Mouse (Mus musculus) embryonic facial prominence, embryonic 12.5 days (tissue): ENCODE data around the gene Zbtb9. TPM values are rescaled to one million over a fixed set of nuclear protein-coding genes. Genes with fewer than 3 reads are reported as not detected.

ENCODE experiments used
- ATAC-seq: fragments of 200-750 bp; cut with Nextera tagmentation; 2 replicates; pipeline ENCODE4 v1.8.0; 2017; ENCODE audit not compliant: insufficient number of reproducible peaks, insufficient read depth, low FRiP score, low TSS enrichment
- H3K27ac ChIP-seq: fragments of 300-500 bp; sonication (generic); 2 replicates; pipeline ENCODE4 v1.5.1; 2016; ENCODE audit warnings: mild to moderate bottlenecking
- H3K27me3 ChIP-seq: fragments of 300-500 bp; sonication (generic); 2 replicates; pipeline ENCODE4 v1.6.1; 2016; ENCODE audit warnings: mild to moderate bottlenecking, moderate library complexity
- H3K36me3 ChIP-seq: fragments of 300-500 bp; sonication (generic); 2 replicates; pipeline ENCODE4 v1.6.1; 2016; ENCODE audit warnings: mild to moderate bottlenecking
- H3K4me1 ChIP-seq: fragments of 300-500 bp; sonication (generic); 2 replicates; pipeline ENCODE4 v1.6.1; 2016
- H3K4me2 ChIP-seq: fragments of 300-500 bp; sonication (generic); replicated peaks from 2 replicates; pipeline ENCODE4 v1.6.1; 2016; ENCODE audit warnings: mild to moderate bottlenecking, moderate library complexity
- H3K4me3 ChIP-seq: fragments of 300-500 bp; sonication (generic); 2 replicates; pipeline ENCODE4 v1.5.1; 2016; ENCODE audit warnings: mild to moderate bottlenecking
- H3K9ac ChIP-seq: fragments of 300-500 bp; sonication (generic); 2 replicates; pipeline ENCODE4 v1.6.1; 2016; ENCODE audit warnings: mild to moderate bottlenecking, moderate library complexity
- H3K9me3 ChIP-seq: fragments of 300-500 bp; sonication (generic); 2 replicates; pipeline ENCODE4 v1.6.1; 2016; ENCODE audit warnings: mild to moderate bottlenecking, moderate library complexity
- WGBS: fragments of 180-500 bp; shearing (Covaris S2); methylation state at CpG from one replicate; pipeline ENCODE4 v1.1.7; 2016; 5-methylcytosine and 5-hydroxymethylcytosine counted together
- polyA plus RNA-seq: library from polyadenylated mRNA; unstranded; fragments of >200 nt; fragmentation: Nextera tagmentation; extraction: Ambion mirVana; gene quantifications from 2 replicates; pipeline ENCODE4 v1.2.1, GENCODE M21; 2016

Gene Zbtb9
- polyA plus RNA-seq, 1 experiment from 2014 or later, result 17.1 TPM

DNA sequence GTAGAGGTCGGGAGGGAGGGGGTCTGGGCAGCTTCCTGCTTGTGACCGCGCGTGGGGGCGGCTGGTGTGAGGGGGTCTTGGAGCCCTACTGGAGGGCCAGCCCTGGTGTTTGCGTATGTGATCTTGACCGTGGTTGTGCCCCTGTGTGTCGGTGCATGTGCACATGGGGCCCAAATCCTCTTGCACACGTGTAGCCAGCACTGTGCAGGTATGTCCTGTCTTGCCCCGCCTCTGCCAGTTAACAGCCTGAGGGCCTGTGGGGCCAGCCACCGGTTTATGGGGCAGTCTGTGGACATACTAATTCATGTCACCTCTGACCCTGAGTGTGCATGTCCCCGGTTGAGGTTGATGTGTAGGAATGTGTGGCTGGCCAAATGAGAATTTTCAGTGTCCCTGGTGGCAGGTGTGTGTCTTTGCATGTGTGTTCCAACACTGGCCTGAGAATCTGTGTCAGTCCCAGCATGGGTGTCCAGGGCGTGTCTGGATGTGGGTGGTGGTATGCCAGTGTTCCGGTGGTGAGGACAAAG lies 23.9 kb upstream of the Zbtb9 start:
- peaks cover 75% of the 10 kb centered on the region for H3K4me1 ChIP-seq
- no peak for ATAC-seq
- peak overlapping the region; percentile 88 for H3K4me3 ChIP-seq
- H3K9ac ChIP-seq, result peak overlapping the region; percentile 88
- H3K9me3 ChIP-seq, result no peaks in the 10 kb centered on the region
- peak overlapping the region; percentile 80 for H3K27ac ChIP-seq
- 7% methylated on average over 13 of the region's 14 CpGs for WGBS
- no peaks in the 10 kb centered on the region for H3K27me3 ChIP-seq
- H3K36me3 ChIP-seq, result 0 out of 2 replicates have a peak, but pooled peaks cover 2% of the 10 kb centered on the region
- H3K4me2 ChIP-seq, result peak overlapping the region; percentile 98

DNA sequence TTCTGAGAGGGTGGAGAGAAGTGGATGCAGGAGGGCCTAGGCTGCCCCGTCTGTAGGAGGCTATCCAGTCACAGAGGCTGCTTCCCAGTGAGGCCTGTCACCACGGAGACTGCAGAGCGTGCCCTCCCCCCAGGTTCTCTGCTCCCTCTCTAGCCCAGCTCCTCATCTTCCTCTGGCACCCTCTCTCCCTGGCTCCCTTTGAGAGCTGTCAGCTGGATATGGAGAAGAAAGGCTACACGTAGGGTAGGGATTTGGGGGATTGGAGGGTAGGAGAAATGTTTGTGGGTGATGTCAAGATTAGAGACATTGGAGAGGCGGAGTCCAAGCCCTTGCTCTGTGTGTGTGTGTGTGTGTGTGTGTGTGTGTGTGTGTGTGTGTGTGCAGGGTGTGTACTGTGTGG lies 23.1 kb upstream of the Zbtb9 start:
- peaks cover 5% of the 10 kb centered on the region; the same call in 1 of the 2 replicates for H3K36me3 ChIP-seq
- H3K9ac ChIP-seq, result peak overlapping the region; percentile 42; the same call in 1 of the 2 replicates
- peak overlapping the region; percentile 98 for H3K4me2 ChIP-seq
- ATAC-seq, result no peak
- H3K4me1 ChIP-seq, result peaks cover 75% of the 10 kb centered on the region
- H3K4me3 ChIP-seq, result peak overlapping the region; percentile 88; the same call in 1 of the 2 replicates
- H3K27me3 ChIP-seq, result no peaks in the 10 kb centered on the region
- H3K27ac ChIP-seq, result peak overlapping the region; percentile 43; the same call in 1 of the 2 replicates
- H3K9me3 ChIP-seq, result no peaks in the 10 kb centered on the region
- WGBS, result 38% methylated on average over 5 of the region's 5 CpGs

GRCm38 (mm10) chr17:26950560-26951288 lies 22.2 kb upstream of the Zbtb9 start:
- Histone ChIP-seq H3K27me3 (no peaks in the 10 kb centered on the region), H3K4me2 (peak overlapping the region; percentile 91), H3K9me3 (no peaks in the 10 kb centered on the region), H3K36me3 (peaks cover 12% of the 10 kb centered on the region; the same call in 1 of the 2 replicates), H3K4me3 (peak overlapping the region; percentile 37), H3K4me1 (peaks cover 70% of the 10 kb centered on the region), H3K27ac (peak overlapping the region; percentile 72), H3K9ac (peak overlapping the region; percentile 49; the same call in 1 of the 2 replicates)
- ATAC-seq, result no peak
- 24% methylated on average over 7 of the region's 7 CpGs for WGBS

DNA sequence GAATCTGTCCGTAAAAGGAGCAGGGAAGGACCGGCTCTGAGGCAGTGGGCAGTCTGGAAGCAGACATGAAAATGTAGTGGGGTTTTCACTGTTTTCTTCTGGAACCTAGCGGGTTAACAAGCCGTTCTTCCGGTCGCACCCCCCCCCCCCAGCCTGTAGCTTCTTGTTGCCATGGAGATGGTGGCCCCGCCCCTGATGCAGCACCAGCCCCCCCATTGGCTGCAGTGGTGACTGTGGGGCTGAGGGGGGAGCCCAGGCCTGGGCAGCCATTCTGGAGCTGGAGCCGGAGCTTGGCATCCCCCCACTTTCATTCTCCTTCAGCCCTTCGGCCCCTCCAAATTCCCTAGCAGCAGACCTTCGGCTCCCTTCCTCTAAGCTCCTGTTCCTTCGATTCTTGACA lies 21.6 kb upstream of the Zbtb9 start:
- H3K9ac ChIP-seq, result peak overlapping the region; percentile 49
- H3K4me3 ChIP-seq, result peak overlapping the region; percentile 37
- H3K27me3 ChIP-seq, result no peaks in the 10 kb centered on the region
- peak overlapping the region; percentile 72 for H3K27ac ChIP-seq
- WGBS, result 1% methylated on average over 8 of the region's 11 CpGs
- ATAC-seq, result peak; percentile 57; the same call in 1 of the 2 replicates
- H3K36me3 ChIP-seq, result peaks cover 18% of the 10 kb centered on the region
- H3K4me2 ChIP-seq, result peak overlapping the region; percentile 91
- no peaks in the 10 kb centered on the region for H3K9me3 ChIP-seq
- H3K4me1 ChIP-seq, result peaks cover 63% of the 10 kb centered on the region

- H3K4me3 ChIP-seq, result peak overlapping the region; percentile 37
- WGBS, result 2% methylated on average over 22 of the region's 23 CpGs
- peak overlapping the region; percentile 91 for H3K4me2 ChIP-seq
- peaks cover 55% of the 10 kb centered on the region for H3K4me1 ChIP-seq
- H3K27ac ChIP-seq, result peak overlapping the region; percentile 72
- H3K9me3 ChIP-seq, result no peaks in the 10 kb centered on the region
- H3K9ac ChIP-seq, result peak overlapping the region; percentile 49
- peaks cover 26% of the 10 kb centered on the region for H3K36me3 ChIP-seq
- no peaks in the 10 kb centered on the region for H3K27me3 ChIP-seq
- ATAC-seq, result 0 out of 2 replicates have a peak, but pooled peaks have one; percentile 29
Observed at GRCm38 (mm10) chr17:26951952-26952877, 20.8 kb upstream of the Zbtb9 start.

DNA sequence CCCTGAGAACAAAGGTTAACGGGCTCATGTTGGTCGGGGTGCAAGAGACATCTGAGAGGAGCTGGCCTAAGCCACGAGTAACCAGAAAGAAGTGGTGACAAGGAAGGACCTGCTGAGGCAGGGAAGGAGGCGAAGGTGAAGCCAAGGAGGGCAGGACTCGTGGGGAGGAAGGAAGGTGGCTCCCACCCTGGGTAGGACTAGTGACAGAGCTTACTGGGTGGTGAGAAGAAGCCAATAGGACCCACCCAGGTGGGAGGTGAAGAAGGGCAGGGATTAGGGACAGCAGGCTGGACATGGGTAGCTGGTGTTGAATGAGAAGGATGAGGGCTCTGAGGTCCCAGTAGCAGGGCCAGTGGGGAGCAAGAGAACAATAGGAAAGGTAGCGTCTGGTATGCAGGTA lies 19.8 kb upstream of the Zbtb9 start:
- no peaks in the 10 kb centered on the region for H3K9me3 ChIP-seq
- no peak overlapping the region for H3K27ac ChIP-seq
- peak overlapping the region; percentile 37 for H3K4me3 ChIP-seq
- no peak overlapping the region for H3K9ac ChIP-seq
- H3K4me1 ChIP-seq, result peaks cover 49% of the 10 kb centered on the region
- peak overlapping the region; percentile 91 for H3K4me2 ChIP-seq
- ATAC-seq, result no peak
- no peaks in the 10 kb centered on the region for H3K27me3 ChIP-seq
- peaks cover 36% of the 10 kb centered on the region for H3K36me3 ChIP-seq
- 17% methylated on average over 6 of the region's 6 CpGs for WGBS

GRCm38 (mm10) chr17:26953726-26954125 lies 19.2 kb upstream of the Zbtb9 start:
- H3K9ac ChIP-seq, result peak overlapping the region; percentile 24; the same call in 1 of the 2 replicates
- no peaks in the 10 kb centered on the region for H3K27me3 ChIP-seq
- no peak overlapping the region for H3K27ac ChIP-seq
- H3K4me3 ChIP-seq, result peak overlapping the region; percentile 37; the same call in 1 of the 2 replicates
- peak overlapping the region; percentile 91 for H3K4me2 ChIP-seq
- no peak for ATAC-seq
- peaks cover 49% of the 10 kb centered on the region for H3K4me1 ChIP-seq
- 20% methylated on average over 9 of the region's 16 CpGs for WGBS
- H3K36me3 ChIP-seq, result peaks cover 41% of the 10 kb centered on the region
- H3K9me3 ChIP-seq, result no peaks in the 10 kb centered on the region

DNA sequence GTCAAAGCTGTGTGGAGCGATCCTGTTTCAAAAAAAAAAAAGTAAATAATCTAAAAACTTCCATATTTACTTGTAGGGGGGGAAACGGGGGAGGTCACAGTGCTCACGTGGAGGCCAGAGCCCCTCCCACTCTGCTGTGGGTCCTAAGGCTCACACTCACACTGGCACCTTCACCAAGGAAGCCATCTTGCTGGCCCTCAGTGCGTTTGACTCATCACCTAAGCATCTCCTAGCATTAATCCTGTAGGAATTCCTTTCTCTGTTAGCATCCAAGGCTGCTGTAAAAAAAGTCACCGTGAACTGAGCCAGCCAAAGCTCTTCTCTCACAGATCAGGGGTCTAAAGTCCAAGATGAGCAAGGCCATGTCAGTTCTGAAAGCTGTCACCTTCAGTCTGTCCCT lies 16.7 kb upstream of the Zbtb9 start:
- H3K4me1 ChIP-seq, result peaks cover 25% of the 10 kb centered on the region
- ATAC-seq, result no peak
- H3K36me3 ChIP-seq, result peaks cover 65% of the 10 kb centered on the region
- H3K9ac ChIP-seq, result no peak overlapping the region
- WGBS, result 88% methylated on average over 5 of the region's 5 CpGs
- no peak overlapping the region for H3K27ac ChIP-seq
- no peaks in the 10 kb centered on the region for H3K9me3 ChIP-seq
- H3K4me3 ChIP-seq, result no peak overlapping the region
- no peak overlapping the region for H3K4me2 ChIP-seq
- H3K27me3 ChIP-seq, result no peaks in the 10 kb centered on the region

DNA sequence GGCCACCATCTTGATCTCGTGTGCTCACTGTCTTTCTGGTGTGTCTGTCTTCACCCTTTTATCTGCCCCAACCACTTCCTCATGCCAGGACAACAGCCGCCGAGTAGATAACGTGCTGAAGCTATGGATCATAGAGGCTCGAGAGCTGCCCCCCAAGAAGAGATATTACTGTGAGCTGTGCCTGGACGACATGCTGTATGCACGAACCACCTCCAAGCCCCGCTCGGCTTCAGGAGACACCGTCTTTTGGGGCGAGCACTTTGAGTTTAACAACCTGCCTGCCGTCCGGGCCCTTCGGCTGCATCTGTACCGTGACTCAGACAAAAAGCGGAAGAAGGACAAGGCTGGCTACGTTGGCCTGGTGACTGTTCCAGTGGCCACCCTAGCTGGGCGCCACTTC lies 16.1 kb upstream of the Zbtb9 start:
- H3K9ac ChIP-seq, result no peak overlapping the region
- peaks cover 71% of the 10 kb centered on the region for H3K36me3 ChIP-seq
- H3K27ac ChIP-seq, result no peak overlapping the region
- no peaks in the 10 kb centered on the region for H3K9me3 ChIP-seq
- H3K4me3 ChIP-seq, result no peak overlapping the region
- H3K4me2 ChIP-seq, result no peak overlapping the region
- ATAC-seq, result no peak
- H3K27me3 ChIP-seq, result no peaks in the 10 kb centered on the region
- 88% methylated on average over 18 of the region's 18 CpGs for WGBS
- H3K4me1 ChIP-seq, result peaks cover 22% of the 10 kb centered on the region

- Histone ChIP-seq H3K36me3 (peaks cover 78% of the 10 kb centered on the region), H3K4me2 (no peak overlapping the region), H3K27me3 (no peaks in the 10 kb centered on the region), H3K4me3 (no peak overlapping the region), H3K4me1 (peaks cover 13% of the 10 kb centered on the region), H3K9ac (no peak overlapping the region), H3K27ac (no peak overlapping the region), H3K9me3 (no peaks in the 10 kb centered on the region)
- WGBS, result 96% methylated on average over 5 of the region's 5 CpGs
- no peak for ATAC-seq
Observed at GRCm38 (mm10) chr17:26957872-26958271, 15.1 kb upstream of the Zbtb9 start.

DNA sequence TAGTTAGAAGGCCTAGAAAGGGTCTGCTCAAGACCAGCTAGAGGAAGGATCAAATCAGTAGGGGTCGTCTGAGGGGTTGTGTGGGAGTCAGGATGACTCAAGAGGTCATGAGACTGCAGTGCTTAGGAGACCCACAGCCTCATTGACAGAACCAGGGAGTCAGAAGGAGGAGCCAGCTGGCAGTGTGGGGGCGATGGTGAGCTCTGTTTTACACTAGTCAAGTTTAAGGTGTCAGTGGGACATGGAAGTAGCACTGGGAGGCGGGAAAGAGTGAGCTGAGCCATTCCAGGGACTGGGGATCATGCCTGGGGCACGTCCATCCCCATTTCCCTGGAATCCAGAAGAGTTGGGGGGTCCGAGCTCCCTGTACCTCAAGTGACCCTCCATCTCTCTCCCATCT lies 14.1 kb upstream of the Zbtb9 start:
- peaks cover 86% of the 10 kb centered on the region for H3K36me3 ChIP-seq
- WGBS, result 54% methylated on average over 5 of the region's 5 CpGs
- ATAC-seq, result no peak
- no peak overlapping the region for H3K9ac ChIP-seq
- no peak overlapping the region for H3K4me3 ChIP-seq
- H3K27ac ChIP-seq, result no peak overlapping the region
- H3K27me3 ChIP-seq, result no peaks in the 10 kb centered on the region
- no peaks in the 10 kb centered on the region for H3K9me3 ChIP-seq
- peaks cover 3% of the 10 kb centered on the region for H3K4me1 ChIP-seq
- no peak overlapping the region for H3K4me2 ChIP-seq
